Mouse (Mus musculus): ENCODE data around the gene Dusp1.

- TF ChIP-seq CTCF (IDR thresholded peaks at IDR 0.05; ENCODE audit: control insufficient read depth, insufficient read depth, insufficient replicate concordance, low read depth, low read length) (no peak), POLR2A (IDR thresholded peaks at IDR 0.05; ENCODE audit: control insufficient read depth, low read depth, low read length) (no peak)
Observed at GRCm38 (mm10) chr17:26560526-26561289, 1.2 kb downstream of the Dusp1 start.
